Mouse (Mus musculus): Measurements from ENCODE around the gene Kcnk7. TPM values are rescaled to one million over a fixed set of nuclear protein-coding genes. Genes with fewer than 3 reads are reported as not detected.

Gene Kcnk7
- total RNA-seq, 1 experiment from 2014 or later: 2.3 TPM

- ATAC-seq (ENCODE audit: extremely low read depth, insufficient number of reproducible peaks, low FRiP score, poor library complexity, severe bottlenecking): no peak
These were observed 38.1 kb downstream of the Kcnk7 start for GRCm38 (mm10) chr19:5742241-5742641.

- ATAC-seq (ENCODE audit: extremely low read depth, insufficient number of reproducible peaks, low FRiP score, poor library complexity, severe bottlenecking): no peak; the same call in 1 of the 2 replicates
These were observed 39.4 kb downstream of the Kcnk7 start for GRCm38 (mm10) chr19:5743576-5743975.

GRCm38 (mm10) chr19:5745756-5746710 lies 41.9 kb downstream of the Kcnk7 start:
- no peak for ATAC-seq (ENCODE audit: extremely low read depth, insufficient number of reproducible peaks, low FRiP score, poor library complexity, severe bottlenecking)

GRCm38 (mm10) chr19:5746907-5747363 lies 42.8 kb downstream of the Kcnk7 start:
- ATAC-seq (ENCODE audit: extremely low read depth, insufficient number of reproducible peaks, low FRiP score, poor library complexity, severe bottlenecking): no peak

GRCm38 (mm10) chr19:5749476-5749875 lies 45.3 kb downstream of the Kcnk7 start:
- ATAC-seq (ENCODE audit: extremely low read depth, insufficient number of reproducible peaks, low FRiP score, poor library complexity, severe bottlenecking): no peak

- no peak for ATAC-seq (ENCODE audit: extremely low read depth, insufficient number of reproducible peaks, low FRiP score, poor library complexity, severe bottlenecking)
These were observed 46.8 kb downstream of the Kcnk7 start for GRCm38 (mm10) chr19:5750951-5751350.

- ATAC-seq (ENCODE audit: extremely low read depth, insufficient number of reproducible peaks, low FRiP score, poor library complexity, severe bottlenecking): no peak
These were observed 47.6 kb downstream of the Kcnk7 start for GRCm38 (mm10) chr19:5751742-5752141.

GRCm38 (mm10) chr19:5756321-5756985 lies 52.3 kb downstream of the Kcnk7 start:
- ATAC-seq (ENCODE audit: extremely low read depth, insufficient number of reproducible peaks, low FRiP score, poor library complexity, severe bottlenecking): no peak

Other genes starting within 250 kb of the Kcnk7 start
- gene Ccdc85b, start 246.5 kb upstream of the Kcnk7 start, total RNA-seq (2017): 2.3 and 2.8 TPM in 2 replicates
- 133 and 137 TPM in 2 replicates for gene Fibp, start 243.8 kb upstream of the Kcnk7 start, total RNA-seq (2017)
- 11.1 and 11.2 TPM in 2 replicates for gene Ctsw, start 235.9 kb upstream of the Kcnk7 start, total RNA-seq (2017)
- 0.70 TPM in 1 of 2 replicates, not detected in the other for gene Efemp2, start 230.4 kb upstream of the Kcnk7 start, total RNA-seq (2017)
- gene Mus81, start 216.0 kb upstream of the Kcnk7 start, total RNA-seq (2017): 19.0 and 22.0 TPM in 2 replicates
- gene Cfl1, start 213.9 kb upstream of the Kcnk7 start, total RNA-seq (2017): 1,009 and 1,084 TPM in 2 replicates
- 0.86 and 5.0 TPM in 2 replicates for gene 1700020D05Rik, start 200.6 kb upstream of the Kcnk7 start, total RNA-seq (2017)
- 7.4 and 11.3 TPM in 2 replicates for gene Snx32, start 193.8 kb upstream of the Kcnk7 start, total RNA-seq (2017)
- gene Ovol1, start 143.7 kb upstream of the Kcnk7 start, total RNA-seq (2017): 0.23 and 0.25 TPM in 2 replicates
- 14.6 and 18.0 TPM in 2 replicates for gene Ap5b1, start 136.3 kb upstream of the Kcnk7 start, total RNA-seq (2017)
- 50.5 and 64.0 TPM in 2 replicates for gene Rnaseh2c, start 102.5 kb upstream of the Kcnk7 start, total RNA-seq (2017)
- gene Kat5, start 94.1 kb upstream of the Kcnk7 start, total RNA-seq (2017): 77.8 and 89.0 TPM in 2 replicates
- 143 and 145 TPM in 2 replicates for gene Rela, start 66.9 kb upstream of the Kcnk7 start, total RNA-seq (2017)
- 199 and 249 TPM in 2 replicates for gene Sipa1, start 40.7 kb upstream of the Kcnk7 start, total RNA-seq (2017)
- 64.1 and 65.3 TPM in 2 replicates for gene Map3k11, start 15.6 kb upstream of the Kcnk7 start, total RNA-seq (2017)
- gene Pcnx3, start 15.5 kb upstream of the Kcnk7 start, total RNA-seq (2017): 58.3 and 60.2 TPM in 2 replicates
- gene Ehbp1l1, start 21.9 kb downstream of the Kcnk7 start, total RNA-seq (2017): 88.8 and 91.8 TPM in 2 replicates
- gene Fam89b, start 25.3 kb downstream of the Kcnk7 start, total RNA-seq (2017): 21.1 and 24.4 TPM in 2 replicates
- 0.35 TPM in 1 of 2 replicates, not detected in the other for gene Ltbp3, start 36.5 kb downstream of the Kcnk7 start, total RNA-seq (2017)
- gene Scyl1, start 67.1 kb downstream of the Kcnk7 start, total RNA-seq (2017): 35.9 and 44.0 TPM in 2 replicates
- gene Frmd8, start 170.9 kb downstream of the Kcnk7 start, total RNA-seq (2017): 32.9 and 38.6 TPM in 2 replicates
- 56.6 and 64.7 TPM in 2 replicates for gene Slc25a45, start 173.4 kb downstream of the Kcnk7 start, total RNA-seq (2017)
- 1.4 and 1.5 TPM in 2 replicates for gene Tigd3, start 189.8 kb downstream of the Kcnk7 start, total RNA-seq (2017)
- gene Dpf2, start 208.6 kb downstream of the Kcnk7 start, total RNA-seq (2017): 80.0 and 104 TPM in 2 replicates
- gene Cdc42ep2, start 220.4 kb downstream of the Kcnk7 start, total RNA-seq (2017): 3.8 and 4.8 TPM in 2 replicates

Measured in neutrophil, adult 5-6 weeks (primary cell).